Comparison of ENCODE assay signal across 39 mouse cellular contexts in the genomic region with DNA sequence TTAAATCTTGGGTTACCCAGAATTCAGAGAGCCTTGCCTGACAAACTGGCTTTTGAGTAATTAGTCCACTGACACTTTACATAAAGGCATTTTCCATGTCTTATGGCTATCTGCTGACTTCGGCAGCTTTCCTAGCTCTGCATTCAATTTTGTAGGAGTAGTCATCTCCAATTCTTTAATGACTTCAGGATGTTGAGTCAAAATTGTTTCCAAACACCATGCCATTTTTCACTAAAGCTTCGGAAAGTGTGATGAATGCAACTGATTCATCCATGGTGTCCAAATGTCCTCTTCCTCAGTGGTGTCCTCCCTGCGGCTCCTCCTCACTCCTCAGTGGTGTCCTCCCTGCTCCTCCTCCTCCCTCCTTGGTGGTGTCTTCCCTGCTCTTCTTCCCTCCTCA. TPM values are rescaled to one million over a fixed set of nuclear protein-coding genes. Genes with fewer than 3 reads are reported as not detected.
"Had no signal": no experiment of that assay in that cellular context is flagged by ENCODE, and none has a peak within 500 bp of the region (broad histone marks: within the 10 kb centered on the region; RNA-seq: fewer than 3 reads in every experiment).

No protein-coding gene starts in this region.

- H3K27me3 ChIP-seq: limb, embryonic 12.5 days; limb, embryonic 13.5 days; limb, embryonic 15.5 days; liver, embryonic 12.5 days; liver, embryonic 13.5 days; liver, embryonic 15.5 days; lung, embryonic 15.5 days; megakaryocyte, embryonic 14.5 days; midbrain, embryonic 12.5 days; midbrain, embryonic 13.5 days; midbrain, embryonic 15.5 days; neural tube, embryonic 12.5 days; neural tube, embryonic 13.5 days had no signal

- ATAC-seq: liver, embryonic 12.5 days; liver, postnatal 0 days; lung, postnatal 0 days; midbrain, embryonic 13.5 days; midbrain, embryonic 15.5 days; midbrain, embryonic 16.5 days had no signal

- H3K27ac ChIP-seq: limb, embryonic 10.5 days; limb, embryonic 12.5 days; limb, embryonic 13.5 days; limb, embryonic 15.5 days; liver, embryonic 12.5 days; liver, embryonic 13.5 days; liver, embryonic 14.5 days; liver, embryonic 15.5 days; lung, embryonic 15.5 days; macrophage; midbrain, embryonic 10.5 days; midbrain, embryonic 12.5 days; midbrain, embryonic 13.5 days; midbrain, embryonic 15.5 days; neural tube, embryonic 12.5 days; neural tube, embryonic 13.5 days had no signal

- H3K4me2 ChIP-seq: limb, embryonic 12.5 days; limb, embryonic 13.5 days; limb, embryonic 15.5 days; liver, embryonic 11.5 days; liver, embryonic 12.5 days; liver, embryonic 13.5 days; liver, embryonic 15.5 days; lung, embryonic 14.5 days; lung, embryonic 15.5 days; midbrain, embryonic 11.5 days; midbrain, embryonic 12.5 days; midbrain, embryonic 13.5 days; midbrain, embryonic 15.5 days; neural tube, embryonic 12.5 days; neural tube, embryonic 13.5 days had no signal

- H3K4me3 ChIP-seq: limb, embryonic 10.5 days; limb, embryonic 12.5 days; limb, embryonic 13.5 days; limb, embryonic 15.5 days; liver, embryonic 12.5 days; liver, embryonic 13.5 days; liver, embryonic 15.5 days; lung, embryonic 15.5 days; megakaryocyte, embryonic 14.5 days; midbrain, embryonic 10.5 days; midbrain, embryonic 12.5 days; midbrain, embryonic 13.5 days; midbrain, embryonic 15.5 days; myocyte; neural tube, embryonic 12.5 days; neural tube, embryonic 13.5 days had no signal

- H3K4me1 ChIP-seq: limb, embryonic 10.5 days; limb, embryonic 12.5 days; limb, embryonic 13.5 days; limb, embryonic 15.5 days; liver, embryonic 12.5 days; liver, embryonic 13.5 days; lung, embryonic 15.5 days; midbrain, embryonic 10.5 days; midbrain, embryonic 12.5 days; midbrain, embryonic 13.5 days; midbrain, embryonic 15.5 days; neural tube, embryonic 12.5 days; neural tube, embryonic 13.5 days had no signal

- DNase-seq: left cerebral cortex, postnatal 4 days; liver; liver, embryonic 13.5 days; liver, postnatal 0 days; lung, adult 18-20 months; lung, adult 2 months; lung, embryonic 14.5 days; lung, postnatal 10 days; lung, postnatal 14 days; lung, postnatal 36 days; lung, postnatal 4 days; midbrain, embryonic 14.5 days had no signal

- H3K9ac ChIP-seq: limb, embryonic 12.5 days; limb, embryonic 13.5 days; limb, embryonic 15.5 days; liver, embryonic 12.5 days; liver, embryonic 13.5 days; liver, embryonic 14.5 days; liver, embryonic 15.5 days; liver, postnatal 0 days; lung, embryonic 14.5 days; lung, embryonic 15.5 days; midbrain, embryonic 12.5 days; midbrain, embryonic 13.5 days; midbrain, embryonic 15.5 days; neural tube, embryonic 12.5 days; neural tube, embryonic 13.5 days had no signal

- H3K9me3 ChIP-seq: limb, embryonic 10.5 days; limb, embryonic 12.5 days; limb, embryonic 13.5 days; limb, embryonic 15.5 days; liver, embryonic 12.5 days; liver, embryonic 13.5 days; liver, embryonic 15.5 days; lung, embryonic 15.5 days; megakaryocyte, embryonic 14.5 days; midbrain, embryonic 10.5 days; midbrain, embryonic 12.5 days; midbrain, embryonic 13.5 days; midbrain, embryonic 15.5 days; neural tube, embryonic 12.5 days; neural tube, embryonic 13.5 days had no signal

RNA-seq across cellular contexts. Expression of gene Gm42957, which starts 17.3 kb away (rescaled TPM):
- total RNA-seq: monocyte, adult 5-6 weeks had no signal
- polyA plus RNA-seq: liver, adult 2 months; liver, embryonic 15.5 days; liver, postnatal 0 days; lung, postnatal 0 days; macrophage; midbrain, embryonic 12.5 days; midbrain, embryonic 14.5 days; neural tube, embryonic 11.5 days had no signal

RNA-seq across cellular contexts. Expression of gene Ankrd34a, which starts 21.5 kb away (rescaled TPM):
- total RNA-seq: liver, adult 2 months; megakaryocyte progenitor cell, adult 5-6 weeks; megakaryocyte, adult 5-6 weeks; megakaryocyte-erythroid progenitor cell, adult 5-6 weeks; monocyte, adult 5-6 weeks had no signal
- polyA plus RNA-seq: liver, postnatal 0 days had no signal
